Mouse (Mus musculus) kidney, adult 2 months (tissue): ENCODE results near the gene Rmi1. TPM values are rescaled to one million over a fixed set of nuclear protein-coding genes. Genes with fewer than 3 reads are reported as not detected.
"Not testable (repeated sequence)": the region's sequence is repeated elsewhere in the genome, so short reads cannot be mapped to it uniquely, and the experiment has no call there.

Source experiments
- DNase-seq: peaks from one replicate; pipeline ENCODE4 v3.0.0; 2021
- H3K27ac ChIP-seq: fragments of 200-500 bp; 2 replicates; pipeline ENCODE4 v1.5.1; 2012; ENCODE audit warnings: low read depth, low read length, control low read depth, inconsistent platforms; ENCODE audit not compliant: insufficient read depth
- H3K27me3 ChIP-seq: fragments of 200-500 bp; replicated peaks from 2 replicates; pipeline ENCODE4 v1.6.1; 2012; ENCODE audit warnings: mild to moderate bottlenecking, moderate library complexity, low read length, inconsistent platforms; ENCODE audit not compliant: control insufficient read depth, insufficient read depth
- H3K36me3 ChIP-seq: fragments of 200-500 bp; 2 replicates; pipeline ENCODE4 v1.6.1; 2012; ENCODE audit warnings: mild to moderate bottlenecking, moderate library complexity, low read length, inconsistent platforms; ENCODE audit not compliant: control insufficient read depth, insufficient read depth
- H3K4me1 ChIP-seq: fragments of 200-500 bp; 2 replicates; pipeline ENCODE4 v1.6.1; 2011; ENCODE audit warnings: low read length; ENCODE audit not compliant: control insufficient read depth, insufficient read depth
- H3K4me3 ChIP-seq: fragments of 200-500 bp; 2 replicates; pipeline ENCODE4 v1.5.1; 2011; ENCODE audit warnings: mild to moderate bottlenecking, low read depth, low read length, control low read depth; ENCODE audit not compliant: insufficient read depth
- CTCF ChIP-seq: fragments of 200-500 bp; conservative IDR thresholded peaks from 2 replicates; pipeline ENCODE4 v1.5.1; 2011; ENCODE audit warnings: low read depth, mild to moderate bottlenecking, control low read depth, low read length, moderate library complexity, mixed read lengths; ENCODE audit not compliant: insufficient read depth, insufficient read length
- POLR2A ChIP-seq: fragments of 200-500 bp; IDR thresholded peaks from one replicate; pipeline ENCODE4 v1.6.1; 2011; ENCODE audit warnings: low read depth, low read length, control low read depth
- WGBS: fragments of 180-500 bp; shearing (Covaris S2); methylation state at CpG from one replicate; pipeline ENCODE4 v1.1.7; 2018; 5-methylcytosine and 5-hydroxymethylcytosine counted together
- polyA plus RNA-seq: library from polyadenylated mRNA; depleted of rRNA; stranded (reverse); fragments of >200 nt; gene quantifications from 2 replicates; pipeline ENCODE4 v1.2.3, GENCODE M21; 2012

The Rmi1 gene
- polyA plus RNA-seq, 1 experiment, result 7.1 TPM

DNA sequence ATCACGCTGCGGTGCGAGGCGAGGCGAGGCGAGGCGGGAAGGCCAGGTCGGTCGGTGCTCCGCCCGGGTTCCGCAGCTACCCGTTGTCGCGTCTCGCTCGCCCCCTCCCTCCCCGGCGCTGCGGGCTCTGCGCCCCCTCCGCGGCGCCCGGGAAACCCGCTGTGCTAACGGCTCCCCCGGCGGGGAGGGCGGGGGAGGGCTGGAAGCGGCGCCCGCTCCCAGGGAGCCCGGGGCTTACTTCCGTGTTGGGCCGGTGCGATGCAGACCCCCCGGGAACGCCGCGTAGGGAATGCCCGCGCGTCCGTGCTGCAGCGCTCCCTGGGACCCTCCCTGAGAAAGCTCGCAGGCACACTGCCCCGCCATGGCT lies 679 bp downstream of the Rmi1 start:
- peak overlapping the region; percentile 87 for H3K27ac ChIP-seq
- under 1% methylated on average over 42 of the region's 48 CpGs for WGBS
- no peaks in the 10 kb centered on the region; the same call in 1 of the 2 replicates for H3K4me1 ChIP-seq
- H3K4me3 ChIP-seq, result peak overlapping the region; percentile 73
- peaks cover 3% of the 10 kb centered on the region; the same call in 1 of the 2 replicates for H3K36me3 ChIP-seq
- no peaks in the 10 kb centered on the region for H3K27me3 ChIP-seq
- TF ChIP-seq POLR2A (no peak), CTCF (no peak)
- no peak for DNase-seq

DNA sequence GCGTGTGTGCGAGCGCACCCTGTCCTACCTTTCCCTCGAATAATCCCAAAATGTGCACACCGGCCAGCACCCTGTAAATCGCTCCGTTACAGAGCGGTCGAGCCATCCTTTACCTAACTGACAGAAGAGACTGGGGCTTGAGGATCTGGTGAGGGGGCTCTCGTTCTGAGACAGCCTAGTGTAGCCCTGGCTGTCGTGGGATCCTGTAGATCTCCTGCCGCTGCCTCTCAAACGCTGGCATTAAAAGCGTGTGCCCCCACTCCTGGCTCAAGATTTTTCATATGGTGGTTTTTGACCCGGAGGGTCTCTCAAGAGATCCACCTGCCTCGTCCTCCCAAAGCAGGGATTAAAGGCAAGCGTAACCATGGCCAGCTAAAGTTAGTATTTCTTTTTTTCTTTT lies 1.2 kb downstream of the Rmi1 start, which contains the start of gene Hnrnpk:
Gene Hnrnpk, minus strand, starts transcription at position 101 of the 400 bp plus-strand sequence.
- 5% methylated on average over 17 of the region's 17 CpGs for WGBS
- not testable (repeated sequence) for H3K27me3 ChIP-seq, H3K4me1 ChIP-seq, H3K36me3 ChIP-seq, DNase-seq
- Histone ChIP-seq H3K27ac (peak within 1 kb of the TSS; percentile 99), H3K4me3 (peak within 1 kb of the TSS; percentile 73)

DNA sequence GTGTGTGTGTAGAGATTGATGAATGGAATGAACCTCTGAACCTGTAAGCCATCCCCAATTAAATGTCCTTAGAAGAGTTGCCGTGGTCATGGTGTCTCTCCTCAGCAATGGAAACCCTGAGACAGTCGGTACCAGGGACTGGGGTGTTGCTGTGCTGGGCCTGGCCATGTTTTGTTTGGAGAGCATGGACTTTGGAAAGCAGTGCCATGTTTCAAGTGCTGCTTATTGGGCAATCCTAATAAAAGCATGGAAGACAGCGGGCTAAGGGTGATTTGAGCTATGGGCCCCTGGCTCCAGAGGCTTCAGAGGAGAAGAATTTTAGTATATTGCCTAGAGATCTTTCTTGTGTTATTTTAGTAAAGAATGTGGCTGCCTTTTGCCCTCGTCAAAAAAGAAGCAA lies 9.0 kb downstream of the Rmi1 start:
- H3K27me3 ChIP-seq, result no peaks in the 10 kb centered on the region
- WGBS, result 91% methylated on average over 4 of the region's 4 CpGs
- DNase-seq, result no peak
- H3K4me3 ChIP-seq, result no peak overlapping the region
- H3K27ac ChIP-seq, result no peak overlapping the region
- H3K36me3 ChIP-seq, result no peaks in the 10 kb centered on the region
- no peak for TF ChIP-seq CTCF
- no peak for TF ChIP-seq POLR2A
- no peaks in the 10 kb centered on the region for H3K4me1 ChIP-seq

DNA sequence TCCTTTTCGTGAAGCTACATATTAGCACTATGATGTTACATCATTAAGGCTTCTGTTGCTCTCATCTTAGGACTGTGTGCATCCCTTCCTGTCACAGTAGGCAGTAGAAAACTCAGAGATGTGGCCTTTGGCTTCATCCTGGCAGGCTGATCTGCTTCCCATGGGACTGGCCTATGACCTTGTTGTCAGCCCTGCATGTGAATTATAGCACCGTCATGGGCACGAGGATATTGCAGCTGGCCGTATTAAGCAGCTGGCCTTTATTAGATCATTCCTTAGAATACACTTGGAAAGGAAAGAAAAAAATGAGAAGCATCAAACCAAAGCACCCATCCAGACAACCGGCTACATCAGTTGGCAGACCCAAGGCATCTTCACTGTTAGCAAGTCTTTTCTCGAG lies 13.3 kb downstream of the Rmi1 start:
- 43% methylated on average over 6 of the region's 6 CpGs for WGBS
- DNase-seq, result peak; percentile 68
- Histone ChIP-seq H3K27ac (no peak overlapping the region), H3K27me3 (no peaks in the 10 kb centered on the region), H3K4me3 (no peak overlapping the region), H3K4me1 (no peaks in the 10 kb centered on the region), H3K36me3 (no peaks in the 10 kb centered on the region)
- TF ChIP-seq CTCF (no peak), POLR2A (no peak)

DNA sequence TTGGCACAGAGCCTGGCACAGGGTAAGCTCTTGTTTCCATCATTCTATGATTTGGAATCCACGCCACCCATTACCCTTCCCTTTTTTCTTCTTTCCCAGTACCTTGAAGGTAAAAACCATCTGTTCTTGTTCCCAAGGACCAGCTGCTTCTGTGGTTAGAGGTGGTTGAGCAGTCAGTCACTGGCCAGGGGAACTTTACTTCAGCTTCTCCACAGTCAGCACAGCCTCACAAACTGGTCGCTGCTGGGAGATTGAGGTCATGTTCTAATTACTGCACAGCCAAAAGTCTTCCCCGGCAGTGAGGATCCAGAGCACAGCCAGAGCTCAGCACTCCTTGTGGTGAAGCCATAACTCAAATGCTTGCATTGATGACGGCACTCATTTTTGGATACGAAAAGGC lies 13.8 kb downstream of the Rmi1 start:
- DNase-seq, result no peak
- H3K36me3 ChIP-seq, result no peaks in the 10 kb centered on the region
- H3K27me3 ChIP-seq, result no peaks in the 10 kb centered on the region
- no peaks in the 10 kb centered on the region for H3K4me1 ChIP-seq
- no peak for TF ChIP-seq POLR2A
- no peak for TF ChIP-seq CTCF
- H3K27ac ChIP-seq, result no peak overlapping the region
- 64% methylated on average over 5 of the region's 5 CpGs for WGBS
- H3K4me3 ChIP-seq, result no peak overlapping the region

DNA sequence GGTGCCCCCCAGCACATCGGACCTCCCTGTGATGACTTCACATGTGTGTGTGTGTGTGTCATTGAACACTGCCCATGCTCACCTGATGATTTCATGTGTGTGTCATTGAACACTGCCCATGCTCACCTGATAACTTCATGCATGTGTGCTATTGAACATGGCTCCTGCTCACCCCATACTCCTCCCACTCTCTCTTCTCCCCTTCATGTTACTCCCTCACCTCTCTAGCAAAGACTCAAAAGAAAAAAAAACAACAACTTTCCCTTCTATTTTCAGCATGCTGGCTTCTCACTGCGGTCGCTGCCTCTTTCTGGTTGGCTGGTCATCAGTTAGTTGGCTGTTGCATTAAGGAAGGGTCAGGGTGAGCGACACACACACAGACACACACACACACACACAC lies 16.6 kb downstream of the Rmi1 start:
- H3K4me3 ChIP-seq, result no peak overlapping the region
- no peak for TF ChIP-seq POLR2A
- TF ChIP-seq CTCF, result no peak
- no peak for DNase-seq
- no peaks in the 10 kb centered on the region for H3K27me3 ChIP-seq
- no peaks in the 10 kb centered on the region for H3K4me1 ChIP-seq
- H3K27ac ChIP-seq, result no peak overlapping the region
- H3K36me3 ChIP-seq, result no peaks in the 10 kb centered on the region
- WGBS, result 42% methylated on average over 4 of the region's 4 CpGs

DNA sequence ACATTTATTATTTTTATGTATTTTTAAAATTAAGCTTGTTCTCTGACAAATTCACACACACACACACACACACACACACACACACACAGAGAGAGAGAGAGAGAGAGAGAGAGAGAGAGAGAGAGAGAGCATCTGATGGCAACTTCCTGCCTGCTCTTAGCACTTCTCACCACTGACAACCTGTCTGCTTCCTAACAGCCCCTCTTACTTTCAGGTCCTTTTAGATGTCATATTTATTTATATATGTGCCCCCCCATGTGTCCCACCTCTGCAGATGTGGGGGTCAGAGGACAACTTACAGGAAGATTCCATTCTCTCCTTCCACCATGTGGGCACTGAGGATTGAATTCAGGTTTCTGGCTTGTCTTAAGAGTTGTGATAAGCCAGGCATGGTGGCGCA lies 17.2 kb downstream of the Rmi1 start:
- Histone ChIP-seq H3K27me3 (no peaks in the 10 kb centered on the region), H3K27ac (no peak overlapping the region), H3K36me3 (no peaks in the 10 kb centered on the region), H3K4me1 (no peaks in the 10 kb centered on the region), H3K4me3 (no peak overlapping the region)
- 100% methylated on average over 1 of the region's 1 CpGs for WGBS
- no peak for TF ChIP-seq CTCF
- TF ChIP-seq POLR2A, result no peak
- no peak for DNase-seq

DNA sequence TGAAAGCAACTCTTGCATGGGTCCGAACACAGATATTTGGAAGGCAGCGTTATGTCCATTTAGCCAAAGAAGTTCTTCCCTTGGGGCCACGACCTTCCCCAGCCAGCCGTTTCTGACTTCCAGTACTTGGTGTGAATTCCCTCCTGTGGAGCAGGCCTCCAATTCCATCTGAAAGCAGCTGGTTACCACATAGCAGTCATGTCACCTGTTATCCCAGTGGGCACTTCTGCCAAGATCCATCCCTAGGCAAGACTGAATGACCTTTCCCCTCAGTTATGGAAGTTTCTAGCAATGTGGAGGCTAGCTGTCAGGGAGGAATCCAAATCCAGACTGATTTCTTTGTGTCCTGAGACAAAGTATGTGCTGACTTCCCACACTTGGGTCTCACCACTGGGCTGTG lies 19.0 kb downstream of the Rmi1 start:
- 79% methylated on average over 4 of the region's 4 CpGs for WGBS
- no peak for DNase-seq
- Histone ChIP-seq H3K27me3 (no peaks in the 10 kb centered on the region), H3K36me3 (no peaks in the 10 kb centered on the region), H3K4me3 (no peak overlapping the region), H3K4me1 (no peaks in the 10 kb centered on the region), H3K27ac (no peak overlapping the region)
- TF ChIP-seq POLR2A (no peak), CTCF (no peak)
